Comparison of ENCODE assay signal across 8 mouse cellular contexts in genomic region chr6:87334361-87335090, GRCm38 (mm10). TPM values are rescaled to one million over a fixed set of nuclear protein-coding genes. Genes with fewer than 3 reads are reported as not detected.
A peak's percentile ranks its signal among the peaks of the same experiment; 100 is the strongest.
DNase-seq lines count a peak whose midpoint lies in the region.

No protein-coding gene starts in this region.

- no peaks in the 10 kb centered on the region for H3K36me3 ChIP-seq in heart, embryonic 10.5 days

- H3K4me1 ChIP-seq in heart, embryonic 10.5 days: peaks cover 24% of the 10 kb centered on the region

- peak overlapping the region; percentile 89 for H3K27ac ChIP-seq in heart, embryonic 10.5 days

- peak overlapping the region; percentile 81 for H3K4me3 ChIP-seq in heart, embryonic 10.5 days

- no peaks in the 10 kb centered on the region for H3K9me3 ChIP-seq in heart, embryonic 10.5 days

- DNase-seq in adrenal gland, postnatal 10 days: peak; percentile 31
- DNase-seq in adrenal gland, postnatal 25 days: no peak
- DNase-seq in embryo, embryonic 11 days: peak; percentile 65
- DNase-seq in heart, embryonic 10.5 days (ENCODE audit: low spot score): no peak
- peak; percentile 44 to 51 for DNase-seq in layer of hippocampus, postnatal 10 days (ENCODE audit: low spot score in 2 of 2)
- peak; percentile 81 for DNase-seq in lung, postnatal 10 days
- peak; percentile 52 for DNase-seq in right cerebral cortex, postnatal 4 days
- no peak for DNase-seq in urinary bladder, postnatal 25 days (ENCODE audit: low spot score)

- WGBS in heart, embryonic 10.5 days: 18% methylated on average over 11 of the region's 11 CpGs

- H3K27me3 ChIP-seq in heart, embryonic 10.5 days (ENCODE audit: insufficient read depth, poor library complexity, severe bottlenecking): peaks cover 22% of the 10 kb centered on the region; the same call in 1 of the 2 replicates

RNA-seq across cellular contexts. Expression of gene Antxr1, which starts 1.1 kb away (rescaled TPM):
- total RNA-seq in adrenal gland, postnatal 10 days (2021): 10 to 100 TPM; 29.4 to 34.9 TPM
- 16.5 and 19.4 TPM in 2 replicates for total RNA-seq in adrenal gland, postnatal 25 days (2021)
- polyA plus RNA-seq in heart, embryonic 10.5 days (2016; fragmentation: Nextera tagmentation; extraction: Ambion mirVana): 1.8 and 3.8 TPM in 2 replicates
- total RNA-seq in layer of hippocampus, postnatal 10 days (2021): 10 to 100 TPM; 15.4 to 16.5 TPM

RNA-seq across cellular contexts. Expression of gene Gkn1, which starts 16.2 kb away (rescaled TPM):
- not detected for total RNA-seq in adrenal gland, postnatal 10 days (2021)
- not detected in 2 replicates for total RNA-seq in adrenal gland, postnatal 25 days (2021)
- not detected in 2 replicates for polyA plus RNA-seq in heart, embryonic 10.5 days (2016; fragmentation: Nextera tagmentation; extraction: Ambion mirVana)
- total RNA-seq in layer of hippocampus, postnatal 10 days (2021): not detected

RNA-seq across cellular contexts. Expression of gene Gkn2, which starts 38.6 kb away (rescaled TPM):
- total RNA-seq in adrenal gland, postnatal 10 days (2021): not detected
- not detected in 2 replicates for total RNA-seq in adrenal gland, postnatal 25 days (2021)
- not detected in 2 replicates for polyA plus RNA-seq in heart, embryonic 10.5 days (2016; fragmentation: Nextera tagmentation; extraction: Ambion mirVana)
- not detected for total RNA-seq in layer of hippocampus, postnatal 10 days (2021)

RNA-seq across cellular contexts. Expression of gene Gkn3, which starts 54.2 kb away (rescaled TPM):
- total RNA-seq in adrenal gland, postnatal 10 days (2021): under 1 TPM; 0.82 to 0.84 TPM
- total RNA-seq in adrenal gland, postnatal 25 days (2021): 1.1 TPM in 1 of 2 replicates, not detected in the other
- polyA plus RNA-seq in heart, embryonic 10.5 days (2016; fragmentation: Nextera tagmentation; extraction: Ambion mirVana): 0.17 and 0.58 TPM in 2 replicates
- 1 to 10 TPM; 1.0 to 1.8 TPM for total RNA-seq in layer of hippocampus, postnatal 10 days (2021)

Comparison
In these comparisons a context has a peak if more than half of its experiments do, and no peak if none do; other contexts are left out.
1. DNase-seq: peak in adrenal gland, postnatal 10 days (single experiment), embryo, embryonic 11 days (single experiment), layer of hippocampus, postnatal 10 days (2 of 2), lung, postnatal 10 days (single experiment) and right cerebral cortex, postnatal 4 days (single experiment); none in adrenal gland, postnatal 25 days (single experiment), heart, embryonic 10.5 days (single experiment) and urinary bladder, postnatal 25 days (single experiment).